Mouse (Mus musculus): Measurements from ENCODE around the gene Fam198a.

- TF ChIP-seq GATA1 (IDR thresholded peaks at IDR 0.05; ENCODE audit: borderline replicate concordance, low read length) = no peak
- TF ChIP-seq FLI1 (IDR thresholded peaks at IDR 0.05; ENCODE audit: low read length) = no peak
These were observed 45.8 kb upstream of the Fam198a start for GRCm38 (mm10) chr9:121904946-121905345.
